Mouse (Mus musculus) CD4-positive, CD25-positive, alpha-beta regulatory T cell, adult 4 months (primary cell): ENCODE results near the gene Mrgprx2. TPM values are rescaled to one million over a fixed set of nuclear protein-coding genes. Genes with fewer than 3 reads are reported as not detected.
"Not testable (repeated sequence)": the region's sequence is repeated elsewhere in the genome, so short reads cannot be mapped to it uniquely, and the experiment has no call there.

ENCODE experiments used
- ATAC-seq: one replicate; pipeline ENCODE4 v1.8.0; 2017
- polyA plus RNA-seq, 2 experiments: library from polyadenylated mRNA; unstranded; fragments of 100-300 nt; shearing (Covaris generic); gene quantifications; one replicate each; pipeline ENCODE4 v1.2.1; 2017

Mrgprx2 gene
- polyA plus RNA-seq, result not detected

- ATAC-seq, result no peak
These were observed at the start of gene Mrgprx2 for GRCm38 (mm10) chr7:48499221-48499620. Gene Mrgprx2, minus strand, starts transcription at chr7:48499321.

- no peak for ATAC-seq
These were observed 42.9 kb downstream of the Mrgprx2 start, which contains the start of gene Mrgprb1 for GRCm38 (mm10) chr7:48456242-48456641. Gene Mrgprb1, minus strand, starts transcription at chr7:48456342.

DNA sequence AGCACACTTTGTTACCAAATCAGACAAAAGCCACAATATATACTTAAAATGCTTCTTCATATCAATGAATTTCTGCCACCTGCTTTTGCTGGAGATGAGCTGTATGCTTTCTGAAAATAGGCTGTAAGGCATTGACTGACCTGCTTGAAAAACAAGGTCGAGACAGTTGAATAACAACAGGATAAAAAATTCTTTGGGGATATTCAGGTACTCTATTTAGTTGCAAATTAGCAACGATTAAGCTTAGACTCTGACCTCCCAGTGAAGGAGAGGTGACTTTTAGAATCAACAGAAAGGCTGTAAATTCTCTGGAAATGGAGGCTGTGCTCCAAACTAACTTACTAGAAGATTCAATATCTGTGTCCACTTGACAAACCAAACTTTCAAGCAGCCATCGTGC lies 62.5 kb downstream of the Mrgprx2 start:
- ATAC-seq, result no peak

DNA sequence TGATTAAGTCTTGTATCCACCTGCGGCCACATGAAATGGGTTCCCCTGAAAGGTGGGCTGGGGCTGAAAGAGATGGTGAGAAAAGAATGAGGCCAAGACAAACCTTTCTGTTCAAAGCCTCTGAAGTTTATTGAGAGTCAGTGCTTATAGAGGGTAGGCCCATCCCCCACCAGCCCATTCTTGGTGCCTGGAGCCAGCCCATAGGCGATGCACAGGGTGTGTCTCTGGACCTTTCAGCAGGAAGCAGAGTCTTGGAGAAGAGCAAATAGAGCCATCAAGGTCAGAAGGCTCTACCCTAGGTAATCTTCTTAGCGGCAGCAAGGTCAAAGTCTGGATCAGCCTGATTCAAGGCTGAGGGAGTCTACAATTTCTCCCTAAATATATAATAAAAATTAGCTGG lies 63.2 kb downstream of the Mrgprx2 start:
- not testable (repeated sequence) for ATAC-seq

Other genes starting within 250 kb of the Mrgprx2 start
- gene Mrgprb8, start 110.8 kb downstream of the Mrgprx2 start, polyA plus RNA-seq, result not detected
- not detected for gene Mrgprb1, start 43.0 kb downstream of the Mrgprx2 start, polyA plus RNA-seq
- gene Mrgprb2, start 58.8 kb upstream of the Mrgprx2 start, polyA plus RNA-seq, result not detected
- not detected for gene Mrgprb3, start 144.5 kb upstream of the Mrgprx2 start, polyA plus RNA-seq